ENCODE assay signal across 20 mouse cellular contexts in the genomic region with DNA sequence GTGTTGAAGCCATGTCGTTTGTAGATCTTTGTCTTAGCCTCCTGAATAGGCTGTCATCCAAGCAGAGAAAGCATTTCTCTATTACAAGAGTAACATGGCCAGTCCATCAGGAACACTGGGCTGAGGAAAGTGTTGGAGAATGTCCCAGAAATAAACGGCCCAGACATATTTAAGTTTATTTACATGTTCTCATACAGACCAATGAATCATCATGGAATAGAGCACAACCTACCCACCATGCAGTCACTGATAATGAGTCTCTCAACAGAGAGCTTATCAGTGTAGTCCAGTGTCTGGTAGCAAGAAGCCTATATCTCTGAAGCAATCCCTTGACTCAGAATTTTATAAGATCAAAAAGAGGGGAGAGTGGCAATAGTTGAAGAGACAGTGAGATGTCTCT. TPM values are rescaled to one million over a fixed set of nuclear protein-coding genes. Genes with fewer than 3 reads are reported as not detected.
"Had no signal": no experiment of that assay in that cellular context is flagged by ENCODE, and none has a peak within 500 bp of the region (broad histone marks: within the 10 kb centered on the region; RNA-seq: fewer than 3 reads in every experiment).

No protein-coding gene starts in this region.

- H3K4me1 ChIP-seq: intestine, embryonic 15.5 days; limb, embryonic 13.5 days; stomach, embryonic 15.5 days had no signal

- H3K4me3 ChIP-seq: intestine, embryonic 15.5 days; layer of hippocampus, adult 2 months; limb, embryonic 10.5 days; limb, embryonic 13.5 days; midbrain, embryonic 12.5 days; midbrain, embryonic 15.5 days; neural tube, embryonic 12.5 days; neural tube, embryonic 15.5 days; stomach, embryonic 15.5 days had no signal

- H3K9ac ChIP-seq: intestine, embryonic 15.5 days; limb, embryonic 13.5 days; midbrain, embryonic 12.5 days; midbrain, embryonic 15.5 days; neural tube, embryonic 12.5 days; neural tube, embryonic 15.5 days; stomach, embryonic 15.5 days had no signal

- H3K27me3 ChIP-seq: intestine, embryonic 15.5 days; limb, embryonic 13.5 days; midbrain, embryonic 12.5 days; midbrain, embryonic 15.5 days; neural tube, embryonic 12.5 days; neural tube, embryonic 15.5 days; stomach, embryonic 15.5 days had no signal

- H3K27ac ChIP-seq: intestine, embryonic 15.5 days; kidney, postnatal 0 days; layer of hippocampus, adult 2 months; limb, embryonic 10.5 days; limb, embryonic 13.5 days; macrophage; midbrain, embryonic 12.5 days; midbrain, embryonic 15.5 days; neural tube, embryonic 12.5 days; neural tube, embryonic 15.5 days; stomach, embryonic 15.5 days had no signal

- DNase-seq: kidney, adult 11 months; kidney, adult 9 months; kidney, postnatal 25 days; layer of hippocampus, adult 9-11 months; lung, postnatal 10 days; right cerebral cortex, postnatal 25 days; spleen, adult 18-20 months; thymus, adult 18-20 months; thymus, postnatal 36 days had no signal

- ATAC-seq: intestine, embryonic 15.5 days; midbrain, embryonic 15.5 days had no signal

- H3K9me3 ChIP-seq: intestine, embryonic 15.5 days; limb, embryonic 10.5 days; limb, embryonic 13.5 days; midbrain, embryonic 12.5 days; midbrain, embryonic 15.5 days; neural tube, embryonic 12.5 days; neural tube, embryonic 15.5 days; stomach, embryonic 15.5 days had no signal

- H3K36me3 ChIP-seq: intestine, embryonic 15.5 days; limb, embryonic 10.5 days; limb, embryonic 13.5 days; midbrain, embryonic 12.5 days; midbrain, embryonic 15.5 days; neural tube, embryonic 12.5 days; neural tube, embryonic 15.5 days; stomach, embryonic 15.5 days had no signal

- H3K4me2 ChIP-seq: intestine, embryonic 15.5 days; limb, embryonic 13.5 days; midbrain, embryonic 12.5 days; midbrain, embryonic 15.5 days; neural tube, embryonic 12.5 days; neural tube, embryonic 15.5 days; stomach, embryonic 15.5 days had no signal

RNA-seq across cellular contexts. Expression of a gene that starts 24.3 kb away (rescaled TPM):
- polyA plus RNA-seq: macrophage had no signal
